Mouse (Mus musculus) right cerebral cortex, postnatal 10 days (tissue): ENCODE data around the gene Metrn.
A peak's percentile ranks its signal among the peaks of the same experiment; 100 is the strongest.

Experiments
- DNase-seq, 2 experiments: peaks; one replicate each; pipeline ENCODE4 v3.0.0; 2021; ENCODE audit warnings: low spot score in 2 of 2

The Metrn gene

DNA sequence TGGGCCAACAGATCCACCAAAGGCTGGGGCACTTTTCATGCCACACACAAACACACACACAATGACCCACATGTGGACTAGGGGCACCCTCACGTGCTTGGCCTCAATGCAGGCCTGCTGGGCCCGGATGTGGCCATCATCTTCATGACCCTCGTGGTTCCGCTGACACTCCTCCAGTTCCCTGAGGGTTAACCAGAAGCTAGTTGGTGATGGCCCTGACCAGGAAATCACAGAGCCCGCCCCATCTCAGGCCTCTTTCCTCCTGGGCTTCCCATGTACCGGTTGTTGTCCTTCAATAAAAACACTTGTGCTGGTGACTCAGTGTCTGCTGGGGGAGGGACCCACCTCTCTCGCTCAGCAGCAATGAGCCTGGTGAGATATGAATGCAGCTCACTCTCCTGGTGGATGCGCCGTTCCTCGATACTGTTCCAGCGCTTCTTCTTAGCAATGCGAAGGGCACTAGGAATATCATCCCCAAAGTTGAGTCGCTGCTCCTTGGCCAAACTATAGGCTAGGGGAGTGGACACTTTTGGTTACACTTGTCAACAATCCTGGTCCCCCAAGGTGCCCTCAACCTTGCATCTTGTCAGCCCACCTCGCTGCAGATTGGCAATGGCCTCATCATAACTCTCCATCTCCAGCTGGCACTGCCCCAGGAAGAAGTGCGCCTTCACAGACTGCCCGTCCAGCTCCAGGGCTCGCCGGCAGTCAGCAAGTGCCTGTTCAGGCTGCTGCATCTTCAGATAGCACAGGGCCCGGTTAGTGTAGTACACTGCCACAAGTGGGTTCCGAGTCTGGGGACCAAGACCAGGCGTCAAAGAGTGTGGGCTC, 34.7 kb upstream of the Metrn start:
- peak in 1 of 2 experiments; percentile 72 for DNase-seq

DNA sequence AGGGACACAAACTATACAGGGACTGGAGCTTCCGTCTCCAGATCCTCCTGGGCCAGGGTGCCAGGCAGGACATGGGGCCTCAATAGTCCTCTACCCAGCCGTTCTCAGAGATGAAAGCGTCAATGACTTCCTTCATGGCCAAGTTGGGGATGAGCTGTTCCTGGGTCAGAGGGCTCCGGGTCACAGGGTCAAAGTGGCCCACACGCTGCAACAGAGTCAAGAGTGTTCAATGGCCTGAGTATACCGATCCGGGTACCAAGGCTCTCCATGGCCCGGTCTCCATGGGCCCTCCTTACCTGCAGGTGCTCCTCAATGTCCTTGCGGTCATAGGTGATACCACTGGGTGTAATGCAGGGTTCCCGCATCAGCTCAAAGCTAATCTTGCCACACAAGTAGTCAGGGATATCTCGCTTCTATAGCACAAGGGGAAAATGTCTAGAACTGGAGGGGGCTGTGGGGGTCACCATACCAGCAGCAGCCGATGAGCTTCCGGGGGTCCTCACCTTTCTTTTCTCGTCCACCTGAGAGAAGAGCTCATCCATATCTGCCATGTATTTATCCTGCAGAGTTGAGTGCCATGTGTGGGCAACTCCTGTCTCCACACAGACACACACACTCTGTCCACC, 34.0 kb upstream of the Metrn start:
- DNase-seq: peak in 1 of 2 experiments; percentile 61

DNA sequence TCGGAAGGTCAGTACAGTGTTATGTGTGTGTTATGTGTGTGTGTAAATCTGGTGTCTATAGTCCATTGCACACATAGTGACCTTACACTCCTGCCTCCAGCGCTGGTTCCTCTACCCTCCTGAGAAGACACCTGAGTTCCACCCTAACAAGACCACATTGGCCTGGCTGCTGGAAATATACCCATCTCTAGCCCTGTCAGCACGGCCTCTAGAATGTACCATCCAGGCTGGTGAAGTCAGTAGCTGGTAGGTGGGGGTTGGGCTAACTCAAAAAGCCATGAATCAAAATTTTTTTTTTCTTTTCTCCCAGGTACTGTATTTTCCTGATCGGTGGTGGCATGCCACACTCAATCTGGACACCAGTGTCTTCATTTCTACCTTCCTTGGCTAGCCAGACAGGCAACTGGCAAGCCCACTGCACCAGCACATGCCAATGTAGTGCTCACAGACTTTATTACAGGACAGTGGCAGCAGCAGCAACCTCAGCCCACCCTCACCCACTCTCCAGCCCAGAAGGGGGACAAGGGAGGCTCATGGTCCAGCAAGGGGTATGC, 33.3 kb upstream of the Metrn start:
- DNase-seq: no peak

DNA sequence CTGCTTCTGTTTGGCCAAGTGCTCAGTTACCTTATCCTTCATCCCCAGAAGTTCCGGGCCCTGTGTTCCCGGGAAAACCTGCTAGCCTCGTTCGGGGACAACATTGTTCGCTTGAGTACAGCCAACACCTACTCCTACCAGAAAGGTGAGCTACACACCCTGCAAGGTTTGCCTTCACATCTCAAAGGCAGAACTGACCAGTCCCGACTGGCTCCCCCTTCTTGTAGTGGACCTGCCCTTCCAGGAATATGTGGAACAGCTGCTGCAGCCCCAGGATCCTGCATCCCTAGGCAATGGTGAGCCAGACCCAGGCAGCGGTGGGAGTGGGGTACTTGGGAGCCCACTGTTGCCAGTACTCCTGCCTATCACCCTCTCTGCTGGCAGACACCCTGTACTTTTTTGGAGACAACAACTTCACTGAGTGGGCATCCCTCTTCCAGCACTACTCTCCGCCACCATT, 32.7 kb upstream of the Metrn start:
- peak in 1 of 2 experiments; percentile 32 for DNase-seq

DNA sequence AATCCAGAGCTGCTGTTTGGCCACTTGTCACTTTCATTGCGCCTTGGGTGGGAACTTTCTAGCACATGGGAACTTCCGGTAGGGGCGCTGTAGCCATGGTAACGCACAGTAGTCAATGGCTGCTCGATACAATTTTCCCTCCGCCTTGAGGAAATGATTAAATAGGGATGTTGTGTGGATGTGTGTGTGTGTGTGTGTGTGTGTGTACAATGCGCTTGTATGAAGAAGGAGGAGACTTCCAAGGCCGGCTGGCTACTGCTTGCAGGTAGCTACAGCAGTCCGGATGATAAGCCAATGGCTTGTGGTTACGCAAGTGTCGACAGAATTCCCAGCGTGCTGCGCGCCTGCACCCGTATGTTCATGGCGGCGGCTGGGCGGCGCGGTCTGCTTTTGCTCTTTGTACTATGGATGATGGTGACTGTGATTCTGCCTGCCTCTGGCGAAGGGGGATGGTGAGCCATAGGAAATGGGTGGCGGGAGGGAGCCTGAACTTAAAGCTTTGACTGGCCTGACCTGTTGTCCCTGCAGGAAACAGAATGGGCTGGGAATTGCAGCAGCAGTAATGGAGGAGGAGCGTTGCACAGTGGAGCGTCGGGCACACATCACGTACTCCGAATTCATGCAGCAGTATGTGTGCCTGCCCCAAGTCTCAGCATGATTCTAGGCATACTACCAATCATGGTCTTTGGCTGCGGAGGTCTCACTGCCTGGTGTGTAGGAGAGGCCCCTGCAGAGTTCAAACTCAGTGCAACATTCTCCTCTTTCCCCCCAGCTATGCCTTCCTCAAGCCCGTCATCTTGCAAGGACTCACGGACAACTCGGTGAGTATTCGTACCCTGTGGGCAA, 32.0 kb upstream of the Metrn start, which contains the start of gene Jmjd8:
Gene Jmjd8, plus strand, starts transcription at position 156 of the 846 bp plus-strand sequence.
- peak; percentile 90 to 93 for DNase-seq

DNA sequence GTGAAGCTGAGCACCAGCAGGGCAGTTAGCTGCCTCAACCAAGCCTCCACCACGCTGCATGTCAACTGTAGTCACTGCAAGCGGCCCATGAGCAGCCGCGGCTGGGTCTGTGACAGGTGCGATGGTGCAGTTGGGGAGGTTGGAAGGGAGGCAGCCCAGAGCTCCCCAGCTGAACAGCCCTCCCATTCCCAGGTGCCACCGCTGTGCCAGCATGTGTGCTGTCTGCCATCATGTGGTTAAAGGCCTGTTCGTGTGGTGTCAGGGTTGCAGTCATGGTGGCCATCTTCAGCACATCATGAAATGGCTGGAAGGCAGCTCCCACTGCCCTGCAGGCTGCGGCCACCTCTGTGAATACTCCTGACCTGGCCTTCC, 31.3 kb upstream of the Metrn start:
- peak in 1 of 2 experiments; percentile 40 for DNase-seq

DNA sequence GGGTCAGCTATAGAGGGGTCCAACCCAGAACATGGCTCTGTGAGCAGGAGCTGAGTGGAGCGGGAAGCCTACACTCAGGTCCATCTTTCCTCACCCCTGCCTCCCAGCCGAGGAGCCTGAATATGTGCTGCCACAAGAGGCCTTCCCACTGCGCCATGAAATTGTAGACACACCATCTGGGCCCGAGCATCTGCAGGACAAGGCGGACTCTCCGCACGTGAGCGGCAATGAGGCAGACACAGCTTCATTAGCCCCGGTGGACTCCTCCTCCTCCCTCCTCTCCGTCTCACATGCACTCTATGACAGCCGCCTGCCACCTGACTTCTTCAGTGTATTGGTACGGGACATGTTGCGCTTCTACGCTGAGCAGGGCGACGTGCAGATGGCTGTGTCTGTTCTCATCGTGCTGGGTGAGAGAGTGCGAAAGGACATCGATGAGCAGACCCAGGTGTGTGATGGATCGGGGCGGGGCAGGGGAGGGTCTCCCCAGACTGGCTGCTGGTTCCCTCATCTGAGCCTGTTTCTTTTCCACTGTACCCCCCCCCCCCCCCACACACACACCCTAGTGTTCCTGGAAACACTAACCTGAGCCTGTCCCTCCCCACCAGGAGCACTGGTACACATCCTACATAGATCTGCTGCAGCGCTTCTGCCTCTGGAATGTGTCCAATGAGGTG, 30.7 kb upstream of the Metrn start:
- DNase-seq: no peak

DNA sequence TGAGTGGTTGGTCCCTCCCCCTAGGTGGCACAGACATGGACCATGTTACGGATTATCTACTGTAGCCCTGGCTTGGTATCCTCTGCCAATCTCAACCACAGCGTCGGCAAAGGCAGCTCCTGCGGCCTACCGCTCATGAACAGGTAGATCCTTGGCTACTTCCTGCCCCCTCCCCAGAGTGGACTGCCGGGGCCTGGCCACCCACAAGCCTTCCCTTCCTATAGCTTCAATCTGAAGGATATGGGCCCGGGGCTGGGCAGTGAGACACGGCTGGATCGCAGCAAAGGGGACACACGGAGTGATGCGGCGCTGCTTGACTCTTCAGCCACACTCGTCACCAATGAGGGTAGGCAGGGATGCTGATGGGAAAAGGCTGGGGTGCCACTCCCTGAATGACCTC, 30.1 kb upstream of the Metrn start:
- peak in 1 of 2 experiments; percentile 23 for DNase-seq

DNA sequence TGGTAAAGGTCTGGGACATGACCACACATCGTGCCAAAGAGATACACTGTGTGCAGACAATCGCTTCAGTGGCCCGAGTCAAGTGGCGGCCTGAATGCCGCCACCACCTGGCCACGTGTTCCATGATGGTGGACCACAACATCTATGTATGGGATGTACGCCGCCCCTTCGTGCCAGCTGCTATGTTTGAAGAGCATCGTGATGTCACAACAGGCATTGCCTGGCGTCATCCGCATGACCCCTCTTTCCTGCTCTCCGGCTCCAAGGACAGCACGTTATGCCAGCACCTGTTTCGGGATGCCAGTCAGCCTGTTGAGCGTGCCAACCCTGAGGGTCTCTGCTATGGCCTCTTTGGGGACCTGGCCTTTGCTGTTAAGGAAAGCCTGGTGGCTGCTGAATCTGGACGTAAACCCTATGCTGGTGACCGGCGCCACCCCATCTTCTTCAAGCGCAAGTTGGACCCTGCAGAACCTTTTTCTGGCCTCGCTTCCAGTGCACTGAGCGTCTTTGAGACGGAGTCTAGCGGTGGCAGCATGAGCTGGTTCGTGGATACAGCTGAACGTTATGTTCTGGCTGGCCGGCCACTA, 29.1 kb upstream of the Metrn start:
- peak in 1 of 2 experiments; percentile 27 for DNase-seq

DNA sequence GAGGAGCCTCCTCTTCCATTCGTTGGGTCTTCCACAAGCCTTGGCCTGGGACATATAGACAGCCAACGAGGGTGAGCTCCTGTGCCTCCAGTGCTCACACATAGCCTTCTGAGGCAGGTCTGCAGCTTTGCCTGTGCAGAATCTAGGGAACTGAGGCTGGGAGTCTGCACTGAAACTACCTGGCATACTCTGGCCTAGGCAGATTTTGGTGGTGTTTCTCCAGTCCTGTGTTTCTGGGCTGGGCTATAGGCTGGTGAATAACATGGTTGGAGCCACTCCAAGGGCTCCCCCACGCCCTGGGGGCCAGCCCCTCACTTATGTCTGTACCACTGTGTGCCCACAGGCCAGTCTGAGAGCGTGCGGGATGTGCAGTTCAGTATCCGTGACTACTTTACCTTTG, 28.4 kb upstream of the Metrn start:
- no peak for DNase-seq

DNA sequence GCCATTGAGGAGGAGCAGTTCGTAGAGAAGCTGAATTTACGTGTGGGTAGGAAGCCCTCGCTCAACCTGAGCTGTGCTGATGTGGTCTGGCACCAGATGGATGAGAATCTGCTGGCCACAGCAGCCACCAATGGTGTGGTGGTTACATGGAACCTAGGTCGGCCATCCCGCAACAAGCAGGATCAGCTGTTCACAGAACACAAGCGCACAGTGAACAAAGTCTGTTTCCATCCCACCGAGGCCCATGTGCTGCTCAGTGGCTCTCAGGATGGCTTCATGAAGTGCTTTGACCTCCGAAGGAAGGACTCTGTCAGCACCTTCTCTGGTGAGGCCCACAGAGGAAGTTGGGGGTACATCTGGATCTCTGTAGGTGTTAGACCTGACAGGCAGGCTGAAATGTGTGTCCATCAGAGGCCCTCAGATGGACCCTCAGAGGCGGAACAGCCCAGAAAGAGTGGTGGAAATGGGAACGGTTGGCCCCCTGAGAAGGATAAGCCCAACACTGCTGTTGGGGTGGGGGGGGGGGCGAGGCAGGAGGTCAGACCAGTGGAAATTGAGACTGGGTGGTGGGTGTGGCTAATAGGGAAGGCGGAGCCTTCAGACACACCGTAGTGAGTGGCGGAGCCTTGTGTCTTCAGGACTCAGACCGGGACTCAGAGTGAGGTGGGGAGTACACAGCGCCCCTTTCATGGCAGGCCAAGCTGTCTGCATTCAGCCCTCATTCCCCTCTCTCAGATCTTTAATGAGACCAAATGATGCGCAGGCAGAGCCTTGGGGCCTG, 27.6 kb upstream of the Metrn start:
- no peak for DNase-seq

DNA sequence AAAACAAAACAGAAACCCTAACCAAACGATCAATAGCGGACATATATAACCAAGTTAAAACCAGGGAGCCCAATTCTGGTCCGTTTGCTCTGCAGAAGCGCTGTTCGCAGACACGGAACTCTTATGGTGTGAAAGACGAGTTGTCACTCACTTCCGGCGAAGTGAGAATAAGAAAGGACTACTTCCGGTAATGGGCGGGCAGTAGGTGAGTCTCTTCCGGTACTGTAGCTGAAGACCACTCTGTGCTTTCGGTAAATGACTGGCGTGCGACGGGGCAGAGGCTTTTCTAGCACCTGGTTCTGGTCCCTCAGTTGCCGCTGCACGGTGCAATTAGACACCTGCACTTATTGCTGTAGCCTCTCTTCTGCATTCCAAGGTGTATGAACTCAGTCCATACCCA, 26.5 kb upstream of the Metrn start, which contains the start of gene Wdr24:
Gene Wdr24, plus strand, starts transcription at position 176 of the 400 bp plus-strand sequence.
- peak; percentile 89 to 90 for DNase-seq

DNA sequence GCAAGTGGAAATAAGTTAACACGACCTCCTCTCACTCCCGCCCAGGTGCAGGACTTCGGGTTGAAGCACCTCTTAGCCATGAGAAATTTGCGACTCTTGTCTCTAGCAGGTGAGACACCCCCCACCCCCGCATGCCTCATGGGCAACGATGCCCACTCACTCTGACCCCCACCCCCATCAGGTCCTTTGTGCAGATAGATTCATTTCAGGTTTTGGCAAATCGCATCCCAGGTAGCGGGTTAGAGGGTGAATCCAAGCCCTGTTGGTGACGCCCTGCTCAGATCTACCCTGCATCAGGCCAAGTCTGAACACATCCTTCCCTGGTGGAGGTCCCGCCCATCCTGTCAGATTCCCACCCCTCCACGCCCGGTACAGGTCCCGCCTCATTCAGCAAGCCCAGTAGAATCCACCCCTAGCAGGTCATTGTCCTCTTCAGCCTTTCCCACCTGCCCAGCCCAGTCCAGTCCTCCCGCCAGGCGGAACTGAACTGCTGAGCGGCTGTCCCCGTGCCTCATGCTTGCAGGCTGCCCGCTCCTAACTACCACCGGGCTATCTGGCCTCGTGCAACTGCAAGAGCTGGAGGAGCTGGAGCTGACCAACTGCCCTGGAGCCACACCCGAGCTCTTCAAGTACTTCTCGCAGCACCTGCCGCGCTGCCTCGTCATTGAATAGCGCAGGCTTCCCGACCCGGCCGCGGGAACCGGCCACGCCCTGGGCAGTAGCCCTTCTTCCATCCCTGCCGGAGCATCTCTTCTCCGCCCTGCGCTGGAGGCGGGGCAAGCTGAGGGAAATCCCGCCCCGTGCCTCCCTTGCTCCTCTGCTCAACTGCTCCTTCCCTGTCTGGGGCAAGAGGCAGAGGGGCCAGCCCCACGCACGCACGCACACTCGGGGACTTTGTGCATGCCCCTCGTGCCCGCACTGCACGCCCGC, 22.2 kb upstream of the Metrn start:
- no peak for DNase-seq

DNA sequence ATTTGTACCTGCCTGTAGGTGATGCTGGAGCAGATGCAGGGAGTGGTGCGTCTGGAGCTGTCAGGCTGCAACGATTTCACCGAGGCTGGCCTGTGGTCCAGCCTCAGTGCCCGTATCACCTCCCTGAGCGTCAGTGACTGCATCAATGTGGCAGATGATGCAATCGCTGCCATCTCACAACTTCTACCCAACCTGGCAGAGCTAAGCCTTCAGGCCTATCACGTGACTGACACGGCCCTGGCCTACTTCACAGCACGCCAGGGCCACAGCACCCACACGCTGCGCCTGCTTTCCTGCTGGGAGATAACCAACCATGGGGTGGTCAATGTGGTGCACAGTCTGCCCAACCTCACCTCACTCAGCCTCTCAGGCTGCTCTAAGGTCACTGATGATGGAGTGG, 20.7 kb upstream of the Metrn start:
- no peak for DNase-seq

DNA sequence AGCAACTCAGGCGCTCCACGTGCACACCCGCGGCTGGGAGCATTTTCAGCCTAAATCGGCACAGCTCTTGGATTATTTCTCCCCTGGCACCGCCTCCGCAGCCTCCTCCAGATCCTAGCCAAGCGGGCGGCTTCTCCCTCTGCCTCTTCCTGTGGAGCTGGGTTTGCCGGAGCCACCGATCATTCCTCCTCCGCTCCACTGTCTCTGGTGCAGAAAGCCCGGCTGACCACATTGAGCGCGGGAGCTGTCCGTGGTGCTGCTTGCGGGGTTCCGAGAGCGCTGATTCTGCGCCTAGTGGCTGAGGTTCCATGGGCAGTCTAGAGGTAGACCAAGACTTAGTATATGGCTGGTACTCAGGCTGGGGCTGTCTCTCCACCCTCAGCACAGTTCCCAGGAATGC, 16.5 kb upstream of the Metrn start:
- DNase-seq: peak; percentile 87 to 90

DNA sequence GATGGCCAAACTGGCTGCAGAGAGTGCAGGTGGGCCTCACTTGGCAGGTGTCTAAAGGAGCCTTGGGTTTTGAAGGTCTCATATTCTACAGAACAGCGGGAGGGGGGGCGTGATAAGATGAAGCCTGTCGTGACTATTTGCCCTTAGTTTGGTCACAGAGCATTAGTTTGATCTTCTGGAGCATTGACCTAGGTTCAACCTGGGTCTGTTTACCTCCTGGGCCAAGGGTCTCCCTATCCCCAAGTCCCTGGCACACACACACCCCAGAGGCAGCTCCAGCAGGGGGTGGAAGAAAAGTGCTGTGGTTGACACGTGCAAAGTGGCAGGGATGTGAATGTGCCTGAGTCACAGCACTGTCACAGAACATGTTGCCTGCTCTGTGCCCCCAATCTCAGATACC, 14.0 kb upstream of the Metrn start:
- peak in 1 of 2 experiments; percentile 44 for DNase-seq

DNA sequence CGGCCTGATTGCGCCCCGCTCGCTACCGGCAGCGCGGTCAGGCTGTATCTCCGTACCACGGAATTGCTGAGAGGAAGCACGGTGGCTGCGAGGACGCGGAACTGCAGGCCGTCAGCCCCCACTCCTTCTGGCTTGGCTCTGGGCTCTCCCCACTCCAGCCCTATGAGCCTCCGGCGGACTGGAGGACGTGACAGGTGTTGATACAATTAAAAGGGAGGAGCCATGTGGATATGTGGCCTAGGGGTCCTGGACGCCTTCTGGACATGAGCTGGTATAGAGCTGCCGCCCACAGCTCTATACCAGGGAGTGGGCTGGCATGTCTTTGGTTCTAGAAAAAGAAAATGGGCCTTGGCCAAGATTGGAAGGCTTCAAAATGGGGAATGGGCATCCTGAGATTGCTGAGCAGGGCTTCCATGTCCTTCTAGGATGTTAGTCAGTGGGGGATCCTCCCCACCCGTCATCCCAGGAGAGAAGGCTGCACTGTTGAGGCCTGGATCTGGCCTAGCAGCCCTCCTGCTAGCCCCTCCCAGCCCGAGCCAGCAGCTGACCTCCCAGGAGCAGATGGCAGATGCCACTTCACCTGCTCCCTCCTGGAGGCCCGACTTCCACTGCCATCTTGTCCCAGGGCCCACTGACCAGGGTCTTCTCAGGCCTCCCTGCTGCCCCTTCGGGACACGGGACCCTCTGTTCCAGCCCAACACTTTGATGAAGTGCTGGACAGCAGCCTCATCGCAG, 12.8 kb upstream of the Metrn start:
- DNase-seq: peak in 1 of 2 experiments; percentile 70
